Mouse (Mus musculus) thymus, adult 2 months (tissue): ENCODE measurements around the gene Atf6.

Source experiments
- CTCF ChIP-seq: fragments of 200-500 bp; IDR thresholded peaks from 2 replicates; pipeline ENCODE4 v1.5.1; 2012; ENCODE audit warnings: mild to moderate bottlenecking, control low read depth, low read length, moderate library complexity, borderline replicate concordance; ENCODE audit not compliant: control insufficient read depth, poor library complexity, insufficient read depth; ENCODE audit errors: extremely low read depth
- POLR2A ChIP-seq: fragments of 200-500 bp; IDR thresholded peaks from 2 replicates; pipeline ENCODE4 v1.6.1; 2012; ENCODE audit warnings: mild to moderate bottlenecking, low read length, control low read depth, moderate library complexity; ENCODE audit not compliant: control insufficient read depth, poor library complexity, insufficient read depth; ENCODE audit errors: extremely low read depth

DNA sequence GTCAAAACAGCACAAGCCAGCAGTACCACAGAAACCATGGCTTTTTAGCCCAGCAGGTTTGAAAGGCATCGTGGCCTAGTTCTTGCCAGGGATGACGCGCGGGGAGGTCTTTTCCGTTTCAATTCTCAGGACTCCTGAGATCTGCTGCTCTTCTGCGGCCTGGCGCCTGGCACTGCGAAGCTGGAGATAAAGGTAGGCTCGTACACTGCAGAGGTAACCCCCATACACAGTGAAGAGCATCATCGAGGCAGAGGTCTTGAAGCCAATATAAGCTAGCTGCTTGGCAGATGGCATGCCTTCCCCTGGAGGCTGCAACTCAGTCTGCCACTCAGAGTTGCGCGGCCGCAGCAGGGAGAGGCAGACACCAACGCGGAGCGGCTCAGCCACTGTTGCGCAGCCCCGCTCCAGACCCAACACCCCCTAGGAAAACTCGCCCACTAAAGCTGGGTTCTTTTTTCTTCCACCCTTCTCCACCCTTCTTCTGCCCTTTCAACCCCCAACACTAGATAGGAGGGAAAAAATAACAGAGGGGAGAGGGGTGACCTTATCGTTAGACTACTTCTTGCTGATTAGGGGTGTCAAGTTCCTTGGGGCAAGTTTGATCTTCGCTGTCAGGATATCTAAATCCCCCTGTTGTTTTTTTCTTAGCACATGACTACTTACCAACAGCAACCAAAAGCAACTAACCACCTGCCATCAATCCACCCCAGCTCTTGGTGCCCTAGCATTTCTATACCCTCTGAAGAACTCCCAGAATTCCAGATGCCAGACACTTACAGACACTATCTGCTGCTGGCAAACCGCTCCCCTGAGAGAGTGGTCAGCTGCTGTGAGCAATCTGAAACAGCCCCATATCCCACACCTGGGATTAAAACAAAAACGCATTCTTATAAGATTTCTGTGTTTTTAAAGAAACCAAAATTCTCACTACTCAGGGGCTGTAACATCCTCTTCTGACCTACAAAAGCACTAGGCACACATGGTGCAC, 16.6 kb downstream of the Atf6 start:
- TF ChIP-seq POLR2A (no peak), CTCF (no peak)
